Mouse (Mus musculus): Measurements from ENCODE around the gene Chad.

DNA sequence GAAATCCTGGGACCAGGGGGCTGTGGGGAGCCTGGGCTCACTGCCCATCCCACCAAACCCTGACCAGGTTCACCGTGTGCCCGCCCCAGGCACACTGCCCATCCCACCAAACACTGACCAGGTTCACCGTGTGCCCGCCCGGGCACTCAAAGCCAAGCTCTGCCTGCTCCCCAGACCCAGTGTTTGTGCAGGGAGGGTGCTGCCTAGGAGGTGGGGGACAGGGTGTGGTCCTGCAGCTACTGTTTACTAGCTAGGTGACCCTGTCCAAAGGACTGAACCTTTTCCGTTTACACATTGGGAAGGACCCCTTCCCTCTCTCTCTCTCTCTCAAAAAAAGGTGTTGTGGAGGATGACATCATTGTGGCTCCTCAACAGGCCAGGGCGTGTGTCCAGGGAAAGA, 2.5 kb downstream of the Chad start:
- TF ChIP-seq CTCF (IDR thresholded peaks at IDR 0.05; ENCODE audit: control insufficient read depth, insufficient read depth, low read length) = no peak
- no peak for TF ChIP-seq POLR2A (IDR thresholded peaks at IDR 0.05; ENCODE audit: borderline replicate concordance, control insufficient read depth, low read depth, low read length)

Measured in bone marrow, adult 2 months (tissue).